Mouse (Mus musculus): ENCODE results near the gene Slc12a6. TPM values are rescaled to one million over a fixed set of nuclear protein-coding genes. Genes with fewer than 3 reads are reported as not detected.
A peak's percentile ranks its signal among the peaks of the same experiment; 100 is the strongest.

Gene Slc12a6
- polyA plus RNA-seq, 1 experiment: 45.4 TPM

DNA sequence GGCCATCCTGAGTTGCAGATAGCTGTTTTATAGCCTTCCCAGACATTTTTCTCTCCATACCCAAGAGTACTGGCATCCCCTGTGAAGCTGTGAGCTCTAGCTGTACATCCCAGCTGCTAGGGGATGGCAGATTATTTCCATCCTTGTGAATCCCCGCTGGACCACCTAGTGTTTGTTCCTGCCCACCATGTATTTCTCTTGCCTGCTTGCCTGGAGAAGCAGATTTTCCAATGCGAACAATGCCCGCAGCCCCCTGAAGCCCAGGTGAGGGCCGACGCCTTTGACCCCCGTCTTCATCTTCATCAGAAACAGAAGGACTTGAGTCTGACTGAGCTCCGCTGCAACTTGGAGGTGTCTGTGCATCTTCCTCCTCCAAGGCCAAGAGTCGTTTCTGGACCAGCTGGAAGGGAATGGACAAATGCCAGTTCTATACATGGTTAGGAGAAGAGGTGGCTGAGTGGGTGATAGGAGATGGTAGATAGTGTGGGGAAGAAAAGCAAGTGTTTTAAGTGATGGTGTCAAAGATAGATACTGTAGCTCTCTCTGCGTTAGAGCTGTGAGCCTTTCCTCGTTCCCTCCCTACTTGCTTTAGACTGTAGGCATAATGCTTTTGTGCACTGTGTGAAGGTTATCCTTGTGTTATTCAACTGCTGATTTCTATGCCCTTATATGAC lies 15.7 kb upstream of the Slc12a6 start:
- 87% methylated on average over 10 of the region's 10 CpGs for WGBS
- no peak for TF ChIP-seq CTCF (IDR thresholded peaks at IDR 0.05; ENCODE audit: control insufficient read depth, insufficient read depth, low read length)
- no peak for TF ChIP-seq POLR2A (IDR thresholded peaks at IDR 0.05; ENCODE audit: borderline replicate concordance, control insufficient read depth, low read depth, low read length)
- no peak overlapping the region for H3K27ac ChIP-seq (ENCODE audit: control insufficient read depth, insufficient read depth, low read depth, low read length, poor library complexity)
- no peaks in the 10 kb centered on the region for H3K4me1 ChIP-seq (ENCODE audit: control insufficient read depth, insufficient read depth, low read length)
- no peak overlapping the region for H3K4me3 ChIP-seq (replicated peaks; ENCODE audit: control insufficient read depth, low read depth, low read length)

DNA sequence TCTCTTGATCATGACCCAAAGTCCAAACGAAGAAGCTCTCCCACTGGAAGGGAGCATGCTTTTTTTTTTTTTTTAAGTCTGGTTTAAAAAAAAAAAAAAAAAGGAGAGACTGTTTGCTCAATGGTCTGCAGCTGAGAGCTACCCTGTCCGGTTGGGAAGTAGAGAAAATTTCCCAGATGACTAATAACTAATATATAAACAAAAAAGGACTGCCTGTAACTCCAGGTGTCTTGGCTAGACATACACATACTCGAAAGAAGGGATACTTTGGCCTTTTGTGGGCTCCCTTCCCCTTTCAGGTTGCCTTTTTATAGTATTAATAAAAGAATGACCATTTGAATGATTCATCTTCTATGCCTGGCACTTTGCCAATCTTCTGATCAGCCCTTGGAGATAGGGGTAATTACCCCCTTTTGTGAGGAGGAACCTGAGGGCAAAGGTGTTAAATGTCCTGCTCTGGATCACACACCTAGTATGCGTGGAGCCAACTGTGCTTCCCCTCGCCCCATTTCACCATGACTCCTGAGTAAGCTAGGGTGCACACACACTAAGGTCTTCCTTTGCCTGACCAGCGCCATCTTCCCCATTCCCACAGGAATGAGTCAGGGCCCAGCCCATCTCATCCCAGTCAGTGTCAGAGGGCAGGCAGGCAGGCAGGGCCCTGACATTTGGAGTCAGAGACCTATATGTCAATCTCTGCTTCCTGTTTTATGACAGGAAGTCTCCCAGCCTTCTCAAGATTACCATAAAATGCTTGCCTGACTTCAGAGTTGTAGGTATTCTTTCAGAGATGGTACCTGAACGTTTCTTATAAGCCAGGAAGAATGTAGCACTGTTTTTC lies 10.7 kb upstream of the Slc12a6 start:
- H3K27ac ChIP-seq (ENCODE audit: control insufficient read depth, insufficient read depth, low read depth, low read length, poor library complexity): no peak overlapping the region
- no peak overlapping the region for H3K4me3 ChIP-seq (replicated peaks; ENCODE audit: control insufficient read depth, low read depth, low read length)
- 62% methylated on average over 7 of the region's 7 CpGs for WGBS
- H3K4me1 ChIP-seq (ENCODE audit: control insufficient read depth, insufficient read depth, low read length): no peaks in the 10 kb centered on the region; the same call in 1 of the 2 replicates
- no peak for TF ChIP-seq CTCF (IDR thresholded peaks at IDR 0.05; ENCODE audit: control insufficient read depth, insufficient read depth, low read length)
- no peak for TF ChIP-seq POLR2A (IDR thresholded peaks at IDR 0.05; ENCODE audit: borderline replicate concordance, control insufficient read depth, low read depth, low read length)

DNA sequence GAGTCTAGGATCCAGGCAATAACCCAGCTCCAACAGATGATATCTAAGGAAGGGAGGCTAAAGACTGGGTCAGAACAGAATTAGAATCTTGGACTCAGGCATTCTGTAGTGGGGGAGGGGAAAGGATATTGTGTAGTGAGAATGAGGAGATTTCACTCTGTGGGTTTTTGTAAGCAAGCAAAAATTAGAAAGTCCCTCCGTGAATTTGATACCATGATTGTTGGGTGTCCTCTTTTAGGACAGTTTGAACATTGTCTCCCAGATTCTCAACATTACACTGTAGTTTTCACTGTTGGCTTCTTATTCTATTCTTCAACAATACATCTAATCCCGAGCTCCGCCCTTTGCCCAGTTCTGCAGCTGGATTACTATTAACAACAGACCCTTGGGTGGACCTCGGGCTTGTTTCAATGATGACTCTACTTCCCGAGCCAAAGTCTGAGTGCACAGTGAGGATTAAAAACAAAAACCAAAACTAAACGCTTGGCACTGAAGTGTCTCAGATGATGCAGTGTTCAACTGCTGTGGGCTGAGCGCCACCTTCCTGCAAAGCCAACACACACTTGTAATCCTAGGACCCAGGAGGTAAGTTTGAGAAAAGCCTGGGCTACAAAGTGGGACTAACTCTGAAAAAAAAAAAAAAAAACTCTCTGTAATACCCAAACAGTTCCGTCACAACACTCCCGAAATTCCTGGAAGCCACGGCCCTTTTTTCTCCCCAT lies 6.2 kb upstream of the Slc12a6 start, which contains the start of gene Nutm1:
Gene Nutm1, minus strand, starts transcription at position 51 of the 722 bp plus-strand sequence.
- no peaks in the 10 kb centered on the region; the same call in 1 of the 2 replicates for H3K4me1 ChIP-seq (ENCODE audit: control insufficient read depth, insufficient read depth, low read length)
- 46% methylated on average over 10 of the region's 10 CpGs for WGBS
- no peak for TF ChIP-seq POLR2A (IDR thresholded peaks at IDR 0.05; ENCODE audit: borderline replicate concordance, control insufficient read depth, low read depth, low read length)
- TF ChIP-seq CTCF (IDR thresholded peaks at IDR 0.05; ENCODE audit: control insufficient read depth, insufficient read depth, low read length): peak; percentile 61

DNA sequence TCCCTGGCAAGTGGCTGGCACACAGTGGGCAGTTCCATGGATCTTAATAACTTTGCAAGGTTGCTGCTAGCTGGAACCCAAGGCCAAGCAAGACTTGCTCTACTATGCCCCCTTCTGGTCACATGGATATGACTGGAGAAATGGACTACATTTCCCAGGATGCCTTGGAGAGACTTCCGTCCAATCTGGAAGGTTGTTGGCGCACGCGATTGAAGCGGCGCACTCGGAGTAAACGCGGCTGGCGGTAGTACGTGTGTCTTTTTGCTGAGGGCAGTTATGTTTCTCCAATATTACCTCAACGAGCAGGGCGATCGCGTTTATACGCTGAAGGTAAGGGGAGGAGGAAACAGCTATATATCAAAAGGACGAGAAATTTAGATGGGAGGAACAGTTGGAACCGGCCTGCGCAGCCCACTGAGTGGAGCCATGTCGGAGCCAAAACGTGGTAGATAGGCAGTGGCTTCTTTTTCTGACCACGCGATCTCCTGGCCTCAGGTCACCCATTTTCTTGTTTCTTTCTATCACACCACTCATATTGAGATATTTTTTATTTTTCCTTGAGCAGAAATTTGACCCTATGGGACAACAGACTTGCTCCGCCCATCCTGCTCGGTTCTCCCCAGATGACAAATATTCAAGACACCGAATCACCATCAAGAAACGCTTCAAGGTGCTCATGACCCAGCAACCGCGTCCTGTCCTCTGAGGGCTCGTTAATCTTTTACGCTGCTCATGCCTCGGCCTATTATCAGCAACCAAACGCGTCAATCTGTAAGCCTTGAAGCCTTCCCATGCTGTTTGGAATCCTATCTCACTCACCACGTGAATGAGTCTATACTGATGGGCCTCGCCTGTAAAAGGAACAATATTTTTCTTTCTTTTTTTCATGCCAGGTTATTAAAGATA lies 3.6 kb upstream of the Slc12a6 start, which contains the start of gene Nop10:
Gene Nop10, plus strand, starts transcription at position 179 of the 906 bp plus-strand sequence.
- under 1% methylated on average over 36 of the region's 36 CpGs for WGBS
- no peaks in the 10 kb centered on the region for H3K4me1 ChIP-seq (ENCODE audit: control insufficient read depth, insufficient read depth, low read length)
- H3K27ac ChIP-seq (ENCODE audit: control insufficient read depth, insufficient read depth, low read depth, low read length, poor library complexity): 0 out of 2 replicates have a peak within 1 kb of the TSS, but pooled peaks have one; percentile 16
- H3K4me3 ChIP-seq (replicated peaks; ENCODE audit: control insufficient read depth, low read depth, low read length): peak within 1 kb of the TSS; percentile 74
- TF ChIP-seq CTCF (IDR thresholded peaks at IDR 0.05; ENCODE audit: control insufficient read depth, insufficient read depth, low read length) (peak; percentile 67), POLR2A (IDR thresholded peaks at IDR 0.05; ENCODE audit: borderline replicate concordance, control insufficient read depth, low read depth, low read length) (peak; percentile 79)

More for the DNA sequence above, 6.2 kb upstream of the Slc12a6 start, which contains the start of gene Nutm1:
- Histone ChIP-seq H3K4me3 (replicated peaks; ENCODE audit: control insufficient read depth, low read depth, low read length) (no peak within 1 kb of the TSS), H3K27ac (ENCODE audit: control insufficient read depth, insufficient read depth, low read depth, low read length, poor library complexity) (no peak within 1 kb of the TSS)

DNA sequence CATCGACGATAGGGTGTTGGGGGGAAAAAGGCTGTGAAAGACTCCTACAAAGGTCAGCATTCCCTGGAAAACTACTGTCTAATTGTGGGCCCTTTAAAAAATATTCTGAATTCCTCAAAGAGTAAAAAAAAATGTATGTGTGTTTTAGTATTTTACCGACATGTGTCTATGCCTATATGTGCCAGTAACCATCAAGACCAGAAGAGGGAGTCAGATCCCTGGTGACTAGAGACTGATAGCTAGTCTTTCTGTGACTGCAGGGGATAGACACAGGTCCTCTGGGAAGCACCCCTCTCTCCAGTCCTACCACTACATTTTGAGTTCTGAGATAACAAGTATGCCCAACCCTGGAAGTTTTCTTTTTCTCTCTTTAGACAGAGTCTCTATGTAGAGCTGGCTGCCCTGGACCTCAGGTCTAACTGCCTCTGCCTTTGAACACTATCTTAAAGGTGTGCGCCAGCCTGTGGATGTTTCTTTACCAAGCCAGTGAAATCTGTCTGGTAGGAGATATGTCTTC lies 2.8 kb upstream of the Slc12a6 start:
- no peak for TF ChIP-seq POLR2A (IDR thresholded peaks at IDR 0.05; ENCODE audit: borderline replicate concordance, control insufficient read depth, low read depth, low read length)
- TF ChIP-seq CTCF (IDR thresholded peaks at IDR 0.05; ENCODE audit: control insufficient read depth, insufficient read depth, low read length): 0 out of 2 replicates have a peak, but pooled peaks have one; percentile 12
- Histone ChIP-seq H3K4me1 (ENCODE audit: control insufficient read depth, insufficient read depth, low read length) (no peaks in the 10 kb centered on the region), H3K27ac (ENCODE audit: control insufficient read depth, insufficient read depth, low read depth, low read length, poor library complexity) (no peak overlapping the region), H3K4me3 (replicated peaks; ENCODE audit: control insufficient read depth, low read depth, low read length) (no peak overlapping the region)
- WGBS: 24% methylated on average over 4 of the region's 4 CpGs

DNA sequence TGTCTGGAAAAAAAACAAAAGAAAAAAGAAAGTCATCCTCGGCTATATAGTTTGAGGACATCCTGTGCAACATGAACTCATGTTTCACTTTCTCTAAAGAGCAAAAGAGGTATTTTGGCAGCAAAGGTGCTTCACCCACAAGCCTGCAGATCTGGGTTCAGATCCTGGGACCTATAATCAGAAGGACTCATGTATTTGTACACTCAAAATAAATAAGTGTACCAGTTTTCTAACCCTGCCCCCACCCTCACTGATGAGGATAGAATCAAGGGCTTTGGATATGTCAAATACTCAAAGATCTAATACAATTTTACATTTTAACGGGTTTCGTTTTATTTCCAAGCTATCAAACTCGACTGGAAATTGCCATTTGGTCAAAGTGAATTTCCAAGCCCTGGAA lies 1.3 kb upstream of the Slc12a6 start:
- 61% methylated on average over 4 of the region's 4 CpGs for WGBS
- H3K4me3 ChIP-seq (replicated peaks; ENCODE audit: control insufficient read depth, low read depth, low read length): no peak overlapping the region
- no peak overlapping the region for H3K27ac ChIP-seq (ENCODE audit: control insufficient read depth, insufficient read depth, low read depth, low read length, poor library complexity)
- TF ChIP-seq POLR2A (IDR thresholded peaks at IDR 0.05; ENCODE audit: borderline replicate concordance, control insufficient read depth, low read depth, low read length) (no peak), CTCF (IDR thresholded peaks at IDR 0.05; ENCODE audit: control insufficient read depth, insufficient read depth, low read length) (no peak)
- H3K4me1 ChIP-seq (ENCODE audit: control insufficient read depth, insufficient read depth, low read length): no peaks in the 10 kb centered on the region

DNA sequence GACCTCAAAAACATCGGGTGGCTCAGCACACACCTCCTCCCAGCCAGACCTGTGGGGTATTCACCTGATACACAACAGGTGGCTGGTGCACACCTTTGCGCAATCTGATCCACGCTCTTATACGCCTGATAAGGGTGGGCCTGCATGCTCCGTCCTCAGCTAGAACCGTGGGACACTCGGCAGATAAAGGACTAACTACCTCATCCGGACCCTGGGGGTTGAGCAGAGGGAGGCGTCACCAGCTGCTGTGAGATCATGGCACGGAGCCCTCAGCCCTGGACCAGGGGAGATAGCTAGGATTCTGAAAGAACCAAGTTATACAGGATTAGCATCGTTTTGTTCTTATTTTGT lies 592 bp downstream of the Slc12a6 start, which contains the start of gene Gm21985:
Gene Gm21985, plus strand, starts transcription at position 73 of the 351 bp plus-strand sequence.
- TF ChIP-seq CTCF (IDR thresholded peaks at IDR 0.05; ENCODE audit: control insufficient read depth, insufficient read depth, low read length): no peak
- peak; percentile 64; the same call in 1 of the 2 replicates for TF ChIP-seq POLR2A (IDR thresholded peaks at IDR 0.05; ENCODE audit: borderline replicate concordance, control insufficient read depth, low read depth, low read length)
- Histone ChIP-seq H3K4me1 (ENCODE audit: control insufficient read depth, insufficient read depth, low read length) (no peaks in the 10 kb centered on the region; the same call in 1 of the 2 replicates), H3K4me3 (replicated peaks; ENCODE audit: control insufficient read depth, low read depth, low read length) (peak within 1 kb of the TSS; percentile 95), H3K27ac (ENCODE audit: control insufficient read depth, insufficient read depth, low read depth, low read length, poor library complexity) (peak within 1 kb of the TSS; percentile 99)
- under 1% methylated on average over 11 of the region's 11 CpGs for WGBS

Data from bone marrow, adult 2 months (tissue).